Mouse (Mus musculus) cortical plate, adult 2 months (tissue): ENCODE data around the gene Tmem132d. TPM values are rescaled to one million over a fixed set of nuclear protein-coding genes. Genes with fewer than 3 reads are reported as not detected.

Experiments used
- H3K27ac ChIP-seq: fragments of 200-500 bp; 2 replicates; pipeline ENCODE4 v1.5.1; 2012; ENCODE audit warnings: low read length, control low read depth, inconsistent platforms; ENCODE audit not compliant: insufficient read depth
- H3K4me1 ChIP-seq: fragments of 200-500 bp; 2 replicates; pipeline ENCODE4 v1.6.1; 2011; ENCODE audit warnings: low read length; ENCODE audit not compliant: control insufficient read depth, insufficient read depth
- H3K4me3 ChIP-seq: fragments of 200-500 bp; 2 replicates; pipeline ENCODE4 v1.5.1; 2011; ENCODE audit warnings: mild to moderate bottlenecking, low read length, control low read depth; ENCODE audit not compliant: insufficient read depth
- CTCF ChIP-seq: fragments of 200-500 bp; IDR thresholded peaks from 2 replicates; pipeline ENCODE4 v1.5.1; 2011; ENCODE audit warnings: mild to moderate bottlenecking, control low read depth, low read length; ENCODE audit not compliant: insufficient read depth; ENCODE audit errors: extremely low read depth
- POLR2A ChIP-seq: fragments of 200-500 bp; IDR thresholded peaks from 2 replicates; pipeline ENCODE4 v1.6.1; 2011; ENCODE audit warnings: mild to moderate bottlenecking, low read length, control low read depth; ENCODE audit not compliant: insufficient read depth; ENCODE audit errors: extremely low read depth
- polyA plus RNA-seq: library from polyadenylated mRNA; depleted of rRNA; stranded (reverse); fragments of >200 nt; gene quantifications from 2 replicates; pipeline ENCODE4 v1.2.3, GENCODE M21; 2012

Tmem132d gene
- polyA plus RNA-seq, 1 experiment: 27.6 TPM

DNA sequence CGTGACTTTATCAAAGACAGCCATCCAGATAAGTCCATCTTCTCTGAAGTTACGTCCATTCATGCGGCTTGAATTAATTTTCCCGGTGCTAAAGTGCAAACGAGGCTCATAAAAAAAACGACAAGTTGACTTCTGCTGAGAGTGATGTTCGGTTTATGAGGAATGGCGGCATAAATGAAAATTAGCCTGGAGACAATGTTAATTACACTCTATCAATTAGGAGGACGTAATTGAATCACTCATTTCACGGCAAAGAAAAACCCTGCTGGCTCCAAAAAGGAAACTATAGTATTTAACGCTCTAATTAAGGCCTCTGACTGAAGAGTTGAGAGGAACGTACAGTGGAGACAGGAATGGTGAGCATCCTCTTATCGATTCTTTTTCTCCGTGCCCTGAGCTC is 503.2 kb downstream of the Tmem132d start:
- Histone ChIP-seq H3K4me1 (no peaks in the 10 kb centered on the region), H3K27ac (no peak overlapping the region), H3K4me3 (no peak overlapping the region)
- no peak for TF ChIP-seq CTCF
- TF ChIP-seq POLR2A: no peak

DNA sequence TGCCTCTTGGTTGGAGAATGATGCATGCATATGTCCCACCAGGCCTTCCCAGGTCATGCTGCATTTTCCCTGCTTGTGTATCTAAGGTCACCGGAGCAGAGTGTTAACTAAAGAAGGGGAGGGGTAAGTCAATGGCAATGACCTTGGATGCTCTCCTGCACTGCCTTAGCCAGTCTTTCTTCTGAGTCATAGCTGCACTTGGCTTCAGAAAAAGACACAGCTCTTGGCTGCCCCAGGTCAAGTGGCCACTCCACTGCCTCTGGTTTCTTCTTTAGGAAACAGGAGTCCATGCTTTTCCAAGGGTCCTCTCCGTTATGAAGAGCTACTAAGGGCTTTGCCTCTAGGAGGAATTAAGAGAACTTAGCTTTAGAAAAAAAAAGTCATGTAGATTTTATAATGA is 506.2 kb downstream of the Tmem132d start:
- no peak overlapping the region for H3K27ac ChIP-seq
- H3K4me1 ChIP-seq: no peaks in the 10 kb centered on the region
- TF ChIP-seq CTCF: no peak
- TF ChIP-seq POLR2A: no peak
- H3K4me3 ChIP-seq: no peak overlapping the region

DNA sequence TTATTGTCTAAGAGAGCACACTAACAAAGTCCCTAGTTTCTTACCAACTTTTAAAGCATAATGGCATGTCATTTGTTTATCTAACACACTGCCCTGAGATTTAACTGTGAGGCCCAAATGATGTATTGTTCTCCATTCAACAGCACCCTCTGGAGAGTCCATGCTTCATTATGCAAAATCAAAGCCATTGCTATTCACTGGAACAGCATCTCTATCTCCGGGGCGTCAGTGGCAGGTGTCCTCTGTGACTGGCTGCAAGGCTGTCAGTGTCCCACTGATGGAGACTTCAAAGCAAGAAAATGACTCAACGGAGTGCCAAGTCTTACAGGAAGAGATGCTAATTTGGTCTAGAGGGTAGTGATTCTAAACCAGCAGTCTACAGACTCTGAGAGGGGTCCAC is 508.8 kb downstream of the Tmem132d start:
- H3K4me1 ChIP-seq: no peaks in the 10 kb centered on the region
- TF ChIP-seq POLR2A (no peak), CTCF (no peak)

DNA sequence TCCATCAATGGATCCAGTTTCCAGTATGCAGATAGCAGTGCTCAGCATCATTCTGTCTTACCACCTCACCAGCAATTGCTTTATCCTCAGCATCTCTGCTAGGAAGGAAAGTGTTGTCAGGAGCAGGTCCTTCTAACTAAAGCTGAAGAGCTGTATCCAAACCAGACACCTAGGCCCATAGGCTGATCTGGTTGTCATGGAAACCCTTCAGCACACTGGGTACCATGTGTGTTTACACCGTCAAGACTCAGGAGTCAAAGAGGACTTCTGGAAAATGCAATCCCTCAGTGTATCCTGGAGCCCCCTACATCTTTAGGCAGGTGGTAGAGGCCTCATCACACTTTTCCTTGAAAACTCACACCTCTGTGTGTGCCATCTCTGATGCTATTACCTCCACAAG is 513.7 kb downstream of the Tmem132d start:
- no peak for TF ChIP-seq CTCF
- H3K4me1 ChIP-seq: no peaks in the 10 kb centered on the region
- no peak overlapping the region for H3K4me3 ChIP-seq
- H3K27ac ChIP-seq: no peak overlapping the region

More for the DNA sequence above, 508.8 kb downstream of the Tmem132d start:
- H3K27ac ChIP-seq: no peak overlapping the region
- H3K4me3 ChIP-seq: no peak overlapping the region

DNA sequence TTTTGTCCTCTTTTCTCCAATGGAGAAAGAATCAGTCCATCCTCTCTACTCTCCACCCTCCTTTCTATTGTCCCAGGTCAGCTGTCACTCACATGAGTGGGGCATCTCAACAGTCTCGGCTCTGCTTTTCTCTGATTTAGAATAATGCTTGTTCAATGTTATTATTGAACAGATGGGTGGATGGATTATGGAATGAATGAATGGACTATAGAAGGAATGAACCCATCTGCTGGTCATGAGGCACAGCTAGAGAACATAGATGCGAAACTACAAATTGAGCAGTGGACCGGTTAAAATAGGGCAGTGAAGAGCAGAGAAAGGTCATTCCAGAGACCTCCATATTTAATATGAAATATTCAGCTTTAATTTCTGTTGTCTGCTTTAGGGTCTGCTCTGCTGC is 514.5 kb downstream of the Tmem132d start:
- TF ChIP-seq POLR2A (no peak), CTCF (no peak)
- H3K4me1 ChIP-seq: no peaks in the 10 kb centered on the region
- no peak overlapping the region for H3K27ac ChIP-seq
- no peak overlapping the region for H3K4me3 ChIP-seq

DNA sequence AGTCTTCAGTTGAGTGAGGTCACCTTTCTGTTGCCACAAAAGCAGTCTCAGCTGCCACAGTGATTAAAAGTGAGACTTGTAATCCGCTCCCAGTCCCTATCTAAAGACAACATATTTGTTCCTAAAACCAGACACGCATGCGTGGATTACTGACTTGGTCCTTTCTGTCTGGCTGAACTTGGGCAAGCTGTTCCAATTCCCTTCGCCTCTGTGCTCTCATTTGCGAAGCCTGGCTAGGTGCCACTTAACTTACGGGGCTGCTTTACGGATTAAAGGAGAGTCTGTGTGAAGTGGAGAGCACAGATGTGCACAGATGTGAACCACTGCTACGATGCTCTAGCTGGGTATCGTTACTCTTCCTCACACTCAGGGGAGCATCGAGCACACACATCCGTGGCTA is 518.7 kb downstream of the Tmem132d start:
- Histone ChIP-seq H3K4me1 (no peaks in the 10 kb centered on the region), H3K27ac (no peak overlapping the region), H3K4me3 (no peak overlapping the region)
- TF ChIP-seq POLR2A (no peak), CTCF (no peak)

DNA sequence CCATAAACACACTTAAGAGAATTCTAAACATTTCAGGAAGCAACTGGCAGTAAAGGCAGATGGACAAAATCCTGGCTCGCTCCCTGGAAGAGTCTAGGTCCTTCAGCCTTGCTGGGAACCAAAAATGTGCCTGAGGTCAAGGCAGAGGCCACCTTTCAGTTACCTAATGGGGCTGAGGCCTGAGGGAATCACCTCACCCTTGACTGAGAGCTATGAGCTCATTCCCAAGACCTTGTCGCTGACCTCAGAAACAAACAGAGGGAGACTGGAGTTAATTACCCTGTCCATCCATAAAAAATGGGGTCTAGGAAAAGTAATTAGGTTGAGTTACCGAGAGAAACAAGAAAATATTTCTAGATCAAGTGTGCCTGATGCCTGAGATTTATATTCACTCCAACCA is 521.3 kb downstream of the Tmem132d start:
- H3K27ac ChIP-seq: no peak overlapping the region
- H3K4me1 ChIP-seq: peaks cover 4% of the 10 kb centered on the region; the same call in 1 of the 2 replicates
- TF ChIP-seq POLR2A (no peak), CTCF (no peak)
- H3K4me3 ChIP-seq: no peak overlapping the region

DNA sequence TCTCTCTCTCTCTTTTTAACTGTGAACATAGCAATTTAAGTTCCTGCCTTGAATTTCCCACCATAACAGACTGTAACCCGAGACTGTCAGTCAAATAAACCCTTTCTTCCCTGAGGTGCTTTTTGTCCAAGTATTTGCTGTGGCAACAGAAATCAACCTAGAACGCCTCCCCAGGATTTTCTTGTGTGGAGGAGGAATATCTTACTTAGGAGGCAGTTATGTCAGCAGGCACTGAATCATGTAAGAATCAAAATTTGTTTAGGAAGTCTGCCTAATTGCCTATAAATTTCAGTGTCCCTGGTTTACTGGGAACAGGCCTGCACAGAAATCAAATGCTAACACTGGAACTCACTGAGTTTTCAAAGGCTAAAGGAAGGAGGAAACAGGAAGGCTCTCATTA is 522.5 kb downstream of the Tmem132d start:
- TF ChIP-seq CTCF (no peak), POLR2A (no peak)
- Histone ChIP-seq H3K4me3 (no peak overlapping the region), H3K27ac (no peak overlapping the region), H3K4me1 (peaks cover 4% of the 10 kb centered on the region; the same call in 1 of the 2 replicates)

DNA sequence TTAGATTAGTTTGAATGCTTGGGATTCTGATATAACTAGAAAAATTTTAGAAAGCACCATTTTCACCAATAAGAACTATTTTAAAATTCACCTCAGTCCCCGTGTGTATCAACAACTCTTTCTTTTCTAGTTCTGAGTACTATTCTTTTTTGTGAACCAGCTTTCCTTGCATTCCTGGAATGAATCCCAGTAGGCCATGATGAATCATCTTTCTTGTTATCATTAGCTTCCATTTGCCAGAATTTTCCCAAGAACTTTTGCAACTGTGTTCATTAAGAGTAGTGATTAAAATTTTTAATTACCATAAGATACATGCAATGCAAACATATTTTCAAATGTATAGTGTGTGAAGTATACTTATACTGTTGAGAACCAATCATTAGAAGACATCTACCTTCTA is 537.7 kb downstream of the Tmem132d start:
- no peak overlapping the region for H3K4me3 ChIP-seq
- no peak for TF ChIP-seq POLR2A
- TF ChIP-seq CTCF: no peak
- no peaks in the 10 kb centered on the region for H3K4me1 ChIP-seq
- no peak overlapping the region for H3K27ac ChIP-seq

DNA sequence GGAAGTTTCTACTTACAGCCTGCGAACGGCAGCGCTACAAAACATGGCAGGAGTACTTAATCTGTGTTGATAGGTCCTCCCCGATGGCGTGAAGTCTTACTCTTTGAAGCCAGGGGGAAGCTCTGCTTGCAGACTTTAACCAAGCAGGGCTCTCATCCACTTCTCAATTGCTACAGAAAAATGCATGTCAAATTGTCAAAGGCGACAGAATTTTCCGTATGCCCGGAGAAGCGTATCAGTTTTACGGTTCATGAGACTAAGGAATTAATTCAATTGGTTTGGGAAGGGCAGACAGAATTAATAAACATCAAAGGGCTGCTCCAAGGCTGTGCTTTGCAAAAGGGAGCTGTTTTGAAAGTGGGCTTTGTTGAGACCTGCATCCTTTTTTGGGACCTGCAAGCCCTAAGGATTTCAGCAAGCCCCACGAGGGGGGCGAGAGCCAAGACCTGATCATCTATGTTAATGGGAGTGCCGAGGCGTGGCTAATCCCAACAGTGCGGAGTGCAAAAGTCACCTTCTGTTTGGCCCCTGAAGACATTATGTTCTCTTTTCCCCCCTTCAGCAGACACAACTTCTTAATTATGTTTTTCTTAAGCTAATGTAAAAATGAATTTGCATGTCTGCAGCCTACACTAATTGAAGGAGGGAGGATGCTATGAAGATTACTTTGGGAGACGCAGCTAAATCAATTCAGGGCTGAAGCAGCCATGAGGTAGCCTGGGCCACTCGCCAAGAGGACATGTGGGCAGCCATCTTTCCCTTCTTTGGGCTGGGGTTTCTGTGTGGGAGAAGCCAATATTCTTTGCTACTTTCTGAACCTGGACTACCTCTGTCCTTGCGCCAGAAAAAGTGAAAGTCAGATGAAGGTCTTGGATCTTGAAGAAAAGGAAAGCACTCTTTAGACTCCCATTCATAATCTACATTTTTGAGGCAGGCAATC is 547.0 kb downstream of the Tmem132d start:
- Histone ChIP-seq H3K27ac (no peak overlapping the region), H3K4me1 (no peaks in the 10 kb centered on the region), H3K4me3 (no peak overlapping the region)
- TF ChIP-seq CTCF (no peak), POLR2A (no peak)
